Mouse (Mus musculus) ES-Bruce4 (cell line): ENCODE measurements around the gene Tspan6. TPM values are rescaled to one million over a fixed set of nuclear protein-coding genes. Genes with fewer than 3 reads are reported as not detected.

ENCODE experiments used
- H3K27ac ChIP-seq: 2 replicates; pipeline ENCODE4 v1.5.1; 2012; ENCODE audit warnings: low read length, inconsistent platforms; ENCODE audit not compliant: insufficient read depth
- H3K27me3 ChIP-seq: 2 replicates; pipeline ENCODE4 v1.6.1; 2012; ENCODE audit warnings: mild to moderate bottlenecking, low read length, inconsistent platforms; ENCODE audit not compliant: control insufficient read depth, poor library complexity, insufficient read depth, severe bottlenecking
- H3K36me3 ChIP-seq: 2 replicates; pipeline ENCODE4 v1.6.1; 2012; ENCODE audit warnings: inconsistent platforms, mild to moderate bottlenecking, low read length, moderate library complexity; ENCODE audit not compliant: control insufficient read depth, poor library complexity, insufficient read depth, severe bottlenecking
- H3K4me1 ChIP-seq: one replicate; pipeline ENCODE4 v1.8.1; 2011; ENCODE audit warnings: low read length; ENCODE audit not compliant: control insufficient read depth, insufficient read depth
- H3K4me3 ChIP-seq: 2 replicates; pipeline ENCODE4 v1.5.1; 2011; ENCODE audit warnings: low read depth, mild to moderate bottlenecking, low read length
- H3K9ac ChIP-seq: 2 replicates; pipeline ENCODE4 v1.6.1; 2012; ENCODE audit warnings: low read depth, mild to moderate bottlenecking, inconsistent platforms; ENCODE audit not compliant: poor library complexity, severe bottlenecking
- H3K9me3 ChIP-seq: replicated peaks from 2 replicates; pipeline ENCODE4 v1.6.1; 2012; ENCODE audit warnings: mild to moderate bottlenecking, low read length, inconsistent platforms; ENCODE audit not compliant: control insufficient read depth, poor library complexity, insufficient read depth, severe bottlenecking
- CTCF ChIP-seq: IDR thresholded peaks from one replicate; pipeline ENCODE4 v1.8.1; 2011; ENCODE audit warnings: low read depth, low read length
- EP300 ChIP-seq: IDR thresholded peaks from 2 replicates; pipeline ENCODE4 v1.6.1; 2011; ENCODE audit warnings: low read depth, low read length; ENCODE audit not compliant: insufficient read depth
- POLR2A ChIP-seq: IDR thresholded peaks from one replicate; pipeline ENCODE4 v1.8.1; 2011; ENCODE audit warnings: low read length; ENCODE audit not compliant: insufficient read depth
- polyA plus RNA-seq: library from polyadenylated mRNA; stranded (reverse); fragments of >200 nt; gene quantifications from 2 replicates; pipeline ENCODE4 v1.2.4, GENCODE M21; 2011; ENCODE audit warnings: low read depth; ENCODE audit not compliant: missing spikeins, insufficient read depth, insufficient read length

Tspan6 gene
- polyA plus RNA-seq, 1 experiment = 13.4 TPM

DNA sequence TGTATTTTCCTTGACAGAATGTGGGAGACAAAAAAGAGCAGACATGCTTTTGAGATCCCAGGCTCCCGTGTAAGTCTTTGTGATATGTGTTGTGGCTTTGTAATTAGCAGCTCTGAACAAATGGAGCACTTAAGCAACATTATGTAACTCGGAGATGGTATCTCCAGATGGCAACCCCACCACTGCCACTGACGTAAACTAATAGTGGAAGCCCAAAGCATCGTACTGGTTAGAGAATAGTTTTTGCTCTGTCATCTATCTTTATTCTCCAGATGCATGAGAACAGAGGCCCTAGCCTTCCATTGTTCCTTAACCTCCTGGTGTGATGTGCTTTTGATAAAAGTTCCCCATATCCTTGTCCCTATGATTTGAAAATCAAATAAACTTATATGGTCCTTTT, 23.0 kb upstream of the Tspan6 start:
- no peak overlapping the region for H3K9ac ChIP-seq
- H3K4me3 ChIP-seq = no peak overlapping the region
- no peaks in the 10 kb centered on the region for H3K9me3 ChIP-seq
- no peak for TF ChIP-seq POLR2A
- TF ChIP-seq EP300 = no peak
- TF ChIP-seq CTCF = no peak
- no peak overlapping the region for H3K27ac ChIP-seq
- H3K36me3 ChIP-seq = no peaks in the 10 kb centered on the region
- no peaks in the 10 kb centered on the region for H3K4me1 ChIP-seq
- no peaks in the 10 kb centered on the region for H3K27me3 ChIP-seq

- Histone ChIP-seq H3K27me3 (no peaks in the 10 kb centered on the region), H3K4me1 (no peaks in the 10 kb centered on the region), H3K4me3 (no peak overlapping the region), H3K9me3 (no peaks in the 10 kb centered on the region), H3K27ac (no peak overlapping the region), H3K36me3 (no peaks in the 10 kb centered on the region), H3K9ac (no peak overlapping the region)
- TF ChIP-seq POLR2A = no peak
- no peak for TF ChIP-seq EP300
- TF ChIP-seq CTCF = no peak
Measured at GRCm38 (mm10) chrX:133914219-133914618, 16.0 kb upstream of the Tspan6 start.

DNA sequence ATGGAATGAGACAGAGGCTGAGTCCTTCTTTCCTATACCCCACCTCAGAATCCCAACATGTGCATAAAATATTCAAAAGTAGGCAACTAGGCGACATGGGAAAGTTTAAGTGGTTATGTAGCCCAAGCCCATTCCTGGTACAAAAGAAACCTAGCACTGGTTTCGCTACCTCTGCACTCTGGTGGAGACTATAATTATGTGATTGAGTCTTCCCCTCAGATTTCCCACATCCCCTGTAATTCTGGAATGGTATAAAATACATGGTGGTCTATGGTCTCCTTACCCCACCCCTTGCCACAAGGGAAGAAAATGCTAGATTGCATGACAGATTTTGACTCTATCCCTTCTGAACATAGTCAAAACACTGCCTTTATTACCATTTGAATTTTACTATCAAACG, 14.8 kb upstream of the Tspan6 start:
- H3K4me3 ChIP-seq = no peak overlapping the region
- H3K9me3 ChIP-seq = no peaks in the 10 kb centered on the region
- H3K27ac ChIP-seq = no peak overlapping the region
- no peaks in the 10 kb centered on the region for H3K4me1 ChIP-seq
- no peaks in the 10 kb centered on the region for H3K36me3 ChIP-seq
- TF ChIP-seq POLR2A = no peak
- no peak for TF ChIP-seq EP300
- TF ChIP-seq CTCF = no peak
- no peaks in the 10 kb centered on the region for H3K27me3 ChIP-seq
- no peak overlapping the region for H3K9ac ChIP-seq

DNA sequence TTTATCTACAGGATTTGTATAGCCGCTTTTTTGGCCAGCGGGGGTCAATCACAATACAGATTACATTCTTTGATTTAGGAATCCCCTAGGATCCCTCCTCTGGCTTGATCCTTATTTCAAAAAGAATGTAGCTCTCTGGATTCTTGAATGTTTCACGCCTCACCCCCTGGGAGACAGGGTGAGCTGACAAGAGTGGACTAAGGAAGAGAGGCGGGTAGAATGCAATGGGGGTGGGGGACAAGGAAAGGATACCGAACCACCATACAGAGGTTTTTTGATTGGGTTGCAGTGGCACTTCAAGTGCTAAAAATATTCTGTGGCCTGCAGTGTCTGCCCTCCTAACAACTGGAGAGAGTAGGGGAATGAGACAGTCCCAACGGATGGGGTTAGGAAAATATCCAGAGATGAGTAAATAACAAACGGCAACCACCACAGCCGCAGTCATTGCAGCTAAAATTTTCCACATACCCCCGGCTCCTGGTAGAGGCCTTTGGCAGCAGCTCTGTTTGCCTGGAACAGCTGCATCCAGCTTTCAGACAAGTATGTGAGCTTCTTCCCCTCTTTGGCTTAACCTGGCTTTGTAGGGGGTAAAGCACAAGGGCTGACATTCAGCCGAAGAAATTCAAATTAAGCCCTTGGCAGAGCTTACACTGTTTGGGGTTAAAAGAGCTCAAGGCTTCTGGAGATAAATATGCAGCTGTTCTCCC, 13.3 kb upstream of the Tspan6 start:
- Histone ChIP-seq H3K36me3 (no peaks in the 10 kb centered on the region), H3K4me3 (no peak overlapping the region), H3K27me3 (no peaks in the 10 kb centered on the region), H3K9me3 (no peaks in the 10 kb centered on the region), H3K27ac (no peak overlapping the region), H3K9ac (no peak overlapping the region), H3K4me1 (no peaks in the 10 kb centered on the region)
- no peak for TF ChIP-seq CTCF
- TF ChIP-seq POLR2A = no peak
- TF ChIP-seq EP300 = no peak

DNA sequence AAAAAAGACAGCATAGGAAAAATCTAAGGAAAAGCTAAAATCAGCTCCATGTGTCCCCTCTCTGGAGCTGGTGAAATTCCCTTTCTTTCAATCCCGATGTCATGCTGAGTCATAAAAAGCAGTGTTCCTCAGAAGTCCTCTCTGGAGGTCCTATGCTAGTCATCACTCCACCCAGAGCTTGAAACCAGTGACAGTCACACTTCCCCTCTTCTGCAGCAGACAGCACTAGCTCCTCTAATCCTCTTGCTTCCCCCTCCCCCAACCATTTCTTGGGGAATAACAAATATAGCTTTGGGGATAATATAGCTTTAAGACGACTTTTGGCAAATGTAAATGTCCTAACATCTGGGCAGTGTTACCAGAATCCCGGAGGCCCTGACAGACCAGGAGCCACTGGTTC, 10.0 kb upstream of the Tspan6 start, which contains the start of gene Srpx2:
Gene Srpx2 (plus strand): TSS at position 166 of the 400 bp plus-strand sequence.
- TF ChIP-seq CTCF (no peak), EP300 (no peak), POLR2A (no peak)
- Histone ChIP-seq H3K36me3 (no peaks in the 10 kb centered on the region), H3K27ac (no peak within 1 kb of the TSS), H3K4me3 (no peak within 1 kb of the TSS), H3K9me3 (no peaks in the 10 kb centered on the region), H3K27me3 (no peaks in the 10 kb centered on the region), H3K9ac (no peak within 1 kb of the TSS), H3K4me1 (no peaks in the 10 kb centered on the region)

DNA sequence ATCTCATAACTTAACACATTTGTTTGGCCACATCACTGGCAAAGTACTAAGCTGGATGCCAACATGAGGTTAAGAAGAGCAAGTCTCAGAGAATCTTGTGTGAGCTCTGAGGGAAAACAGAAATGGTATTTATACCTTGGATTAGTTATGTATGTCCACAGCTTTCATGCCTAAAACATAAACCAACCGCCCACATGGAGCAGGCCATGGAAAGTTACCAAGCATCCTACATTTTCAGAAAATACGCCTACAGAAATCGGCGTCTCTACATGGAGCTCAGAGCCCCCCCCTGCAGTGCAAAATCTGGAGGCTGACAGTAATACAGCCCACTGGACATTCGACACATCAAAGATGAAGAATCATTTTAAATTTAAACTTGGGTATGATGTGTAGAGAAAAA, 10.1 kb downstream of the Tspan6 start:
- no peak for TF ChIP-seq EP300
- no peak for TF ChIP-seq CTCF
- TF ChIP-seq POLR2A = no peak
- Histone ChIP-seq H3K36me3 (no peaks in the 10 kb centered on the region), H3K9me3 (no peaks in the 10 kb centered on the region), H3K27me3 (no peaks in the 10 kb centered on the region), H3K9ac (no peak overlapping the region), H3K4me1 (no peaks in the 10 kb centered on the region), H3K4me3 (no peak overlapping the region), H3K27ac (no peak overlapping the region)
